Mouse (Mus musculus) forebrain, embryonic 11.5 days (tissue): ENCODE measurements around the gene Sun1. TPM values are rescaled to one million over a fixed set of nuclear protein-coding genes. Genes with fewer than 3 reads are reported as not detected.

Source experiments
- polyA plus RNA-seq: library from polyadenylated mRNA; unstranded; fragments of >200 nt; fragmentation: Nextera tagmentation; extraction: Ambion mirVana; gene quantifications from 2 replicates; pipeline ENCODE4 v1.2.1, GENCODE M21; 2014

The Sun1 gene
- polyA plus RNA-seq, 1 experiment from 2014 or later: 50.7 TPM

Other genes starting within 250 kb of the Sun1 start
- gene Pdgfa, start 203.3 kb upstream of the Sun1 start, polyA plus RNA-seq: 8.8 and 9.4 TPM in 2 replicates
- gene Prkar1b, start 50.6 kb upstream of the Sun1 start, polyA plus RNA-seq: 10.9 and 13.0 TPM in 2 replicates
- 11.5 and 11.9 TPM in 2 replicates for gene Dnaaf5, start 50.4 kb upstream of the Sun1 start, polyA plus RNA-seq
- gene Get4, start 51.7 kb downstream of the Sun1 start, polyA plus RNA-seq: 148 and 150 TPM in 2 replicates
- gene Adap1, start 125.0 kb downstream of the Sun1 start, polyA plus RNA-seq: 1.9 and 2.0 TPM in 2 replicates
- 103 and 130 TPM in 2 replicates for gene Cox19, start 150.8 kb downstream of the Sun1 start, polyA plus RNA-seq
- gene Cyp2w1, start 152.0 kb downstream of the Sun1 start, polyA plus RNA-seq: not detected in 2 replicates
- gene Gpr146, start 177.1 kb downstream of the Sun1 start, polyA plus RNA-seq: 1.8 and 1.9 TPM in 2 replicates
- 0.17 and 0.23 TPM in 2 replicates for gene C130050O18Rik, start 204.6 kb downstream of the Sun1 start, polyA plus RNA-seq
- 1.7 and 1.9 TPM in 2 replicates for gene Gper1, start 222.5 kb downstream of the Sun1 start, polyA plus RNA-seq